Mouse (Mus musculus) liver, postnatal 0 days (tissue): ENCODE results near the gene Gm17349.
A peak's percentile ranks its signal among the peaks of the same experiment; 100 is the strongest.

Experiments used
- CTCF ChIP-seq: sonication (generic); IDR thresholded peaks from 2 replicates; pipeline ENCODE4 v1.5.1; 2016; ENCODE audit warnings: antibody characterized with exemption, low read depth
- EP300 ChIP-seq: IDR thresholded peaks from 2 replicates; pipeline ENCODE4 v1.6.1; 2016; ENCODE audit warnings: antibody characterized with exemption, low read depth, mild to moderate bottlenecking

DNA sequence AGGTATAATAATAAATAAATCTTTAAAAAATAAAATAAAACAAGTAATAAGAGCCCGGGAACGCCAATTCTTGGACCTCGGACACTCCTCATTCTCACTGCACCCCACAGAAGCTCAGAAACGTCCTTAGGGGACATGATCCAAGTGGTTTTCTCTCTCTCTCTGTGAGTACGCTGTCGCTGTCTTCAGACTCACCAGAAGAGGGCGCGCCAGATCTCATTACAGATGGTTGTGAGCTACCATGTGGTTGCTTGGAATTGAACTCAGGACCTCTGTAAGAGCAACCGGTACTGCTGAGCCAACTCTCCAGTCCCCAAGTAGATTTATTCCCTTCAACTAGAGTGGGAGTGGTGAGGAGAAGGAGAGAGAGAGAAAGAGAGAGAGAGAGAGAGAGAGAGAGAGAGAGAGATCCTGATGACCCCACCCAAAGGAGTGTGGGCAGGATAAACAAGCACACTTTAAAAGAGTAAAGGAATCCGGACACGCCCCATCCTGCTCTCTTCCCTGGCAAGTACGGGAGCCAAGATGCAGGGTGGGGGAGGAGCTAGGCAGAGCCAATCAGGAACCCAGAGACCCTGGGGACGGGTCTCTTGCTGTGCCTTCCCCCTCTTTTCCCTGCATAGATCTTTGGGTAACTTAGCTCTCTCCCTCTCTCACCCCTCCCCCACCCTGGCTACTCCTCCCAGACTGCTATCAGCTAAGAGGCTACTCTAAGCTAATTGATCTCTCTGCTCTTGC is 27.1 kb downstream of the Gm17349 start:
- peak; percentile 66 for TF ChIP-seq CTCF
- no peak for TF ChIP-seq EP300
